Mouse (Mus musculus) lung, embryonic 14.5 days (tissue): ENCODE data around the gene Trpv4. TPM values are rescaled to one million over a fixed set of nuclear protein-coding genes. Genes with fewer than 3 reads are reported as not detected.

Experiments used
- ATAC-seq: fragments of 200-750 bp; cut with Nextera tagmentation; 2 replicates; pipeline ENCODE4 v1.8.0; 2017; ENCODE audit warnings: mild to moderate bottlenecking, moderate TSS enrichment, moderate library complexity; ENCODE audit not compliant: insufficient read depth
- DNase-seq: peaks from one replicate; pipeline ENCODE4 v3.0.0-alpha.2; 2015
- H3K27ac ChIP-seq: fragments of 300-500 bp; sonication (generic); 2 replicates; pipeline ENCODE4 v1.5.1; 2014; ENCODE audit warnings: low read depth, mild to moderate bottlenecking, moderate library complexity
- H3K27me3 ChIP-seq: fragments of 300-500 bp; sonication (generic); 2 replicates; pipeline ENCODE4 v1.6.1; 2014; ENCODE audit warnings: low read length, control low read depth; ENCODE audit not compliant: insufficient read depth
- H3K36me3 ChIP-seq: fragments of 300-500 bp; sonication (generic); 2 replicates; pipeline ENCODE4 v1.6.1; 2014; ENCODE audit warnings: control low read depth; ENCODE audit not compliant: insufficient read depth
- H3K4me1 ChIP-seq: fragments of 300-500 bp; sonication (generic); 2 replicates; pipeline ENCODE4 v1.6.1; 2014; ENCODE audit warnings: antibody characterized with exemption, control low read depth; ENCODE audit not compliant: insufficient read depth
- H3K4me2 ChIP-seq: fragments of 300-500 bp; sonication (generic); 2 replicates; pipeline ENCODE4 v1.6.1; 2014; ENCODE audit warnings: mild to moderate bottlenecking
- H3K4me3 ChIP-seq: fragments of 300-500 bp; sonication (generic); 2 replicates; pipeline ENCODE4 v1.5.1; 2014; ENCODE audit warnings: low read depth, low read length
- H3K9ac ChIP-seq: fragments of 300-500 bp; sonication (generic); 2 replicates; pipeline ENCODE4 v1.6.1; 2014
- H3K9me3 ChIP-seq: fragments of 300-500 bp; sonication (generic); 2 replicates; pipeline ENCODE4 v1.6.1; 2016; ENCODE audit warnings: low read depth, low read length, control low read depth
- CTCF ChIP-seq: IDR thresholded peaks from 2 replicates; pipeline ENCODE4 v1.5.1; 2016; ENCODE audit warnings: antibody characterized with exemption, low read depth
- WGBS: fragments of 180-500 bp; shearing (Covaris S2); extraction: QIAGEN DNeasy Blood & Tissue Kit; methylation state at CpG from one replicate; pipeline ENCODE4 v1.1.7; 2014; 5-methylcytosine and 5-hydroxymethylcytosine counted together
- polyA plus RNA-seq: library from polyadenylated mRNA; unstranded; fragments of >200 nt; fragmentation: Nextera tagmentation; extraction: Ambion mirVana; gene quantifications from 2 replicates; pipeline ENCODE4 v1.2.1, GENCODE M21; 2014

Trpv4 gene
- polyA plus RNA-seq, 1 experiment from 2014 or later = 1.0 TPM

DNA sequence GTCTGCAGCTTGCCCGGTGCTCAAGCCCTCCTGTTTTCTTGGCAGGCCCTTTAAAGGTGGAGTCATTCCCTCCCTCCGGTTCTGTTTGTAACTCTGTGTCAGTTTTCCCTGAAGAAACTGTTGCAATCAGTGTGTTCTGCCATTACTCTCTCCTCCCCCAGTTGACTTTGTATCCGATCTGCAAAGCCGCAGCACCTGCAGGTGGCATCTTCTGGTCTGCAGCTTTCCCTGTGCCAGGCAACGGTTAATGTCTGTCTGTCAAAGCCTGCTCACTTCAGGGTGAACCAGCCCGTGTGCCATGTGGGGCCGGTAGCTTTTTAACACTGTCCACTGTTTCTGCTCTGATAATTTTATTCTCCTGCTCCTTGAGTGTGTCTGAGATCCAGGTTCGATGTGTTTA, 61.0 kb downstream of the Trpv4 start:
- H3K4me1 ChIP-seq = peaks cover 32% of the 10 kb centered on the region
- no peaks in the 10 kb centered on the region for H3K27me3 ChIP-seq
- no peak overlapping the region; the same call in 1 of the 2 replicates for H3K27ac ChIP-seq
- WGBS = 27% methylated on average over 8 of the region's 8 CpGs
- H3K4me3 ChIP-seq = no peak overlapping the region
- ATAC-seq (no peak), DNase-seq (no peak)
- no peak overlapping the region for H3K9ac ChIP-seq
- no peak overlapping the region for H3K4me2 ChIP-seq
- no peaks in the 10 kb centered on the region for H3K36me3 ChIP-seq
- no peak for TF ChIP-seq CTCF
- no peaks in the 10 kb centered on the region for H3K9me3 ChIP-seq

DNA sequence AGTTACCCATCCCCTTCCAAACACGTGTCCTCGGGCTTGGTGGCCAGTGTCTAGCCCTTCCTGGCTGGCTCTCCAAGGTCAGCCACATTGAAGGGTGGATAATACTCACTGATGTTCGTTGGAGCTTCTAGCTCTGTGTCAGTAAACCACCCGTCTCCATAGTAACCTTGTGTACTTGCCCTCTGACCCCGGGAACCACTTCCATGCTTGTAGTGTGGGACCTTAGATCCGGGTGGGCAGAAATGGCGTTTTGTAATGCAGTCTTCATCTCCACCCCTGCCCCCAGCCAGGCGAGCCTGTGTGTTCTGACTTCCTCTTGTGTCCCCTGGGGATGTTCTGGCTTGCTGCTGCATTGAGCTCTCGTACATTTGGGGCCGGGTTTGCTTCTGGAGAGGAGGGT, 61.6 kb downstream of the Trpv4 start:
- no peak for TF ChIP-seq CTCF
- Histone ChIP-seq H3K27ac (no peak overlapping the region; the same call in 1 of the 2 replicates), H3K4me2 (0 out of 2 replicates have a peak overlapping the region, but pooled peaks have one; percentile 4), H3K36me3 (no peaks in the 10 kb centered on the region), H3K27me3 (no peaks in the 10 kb centered on the region), H3K4me3 (no peak overlapping the region), H3K9ac (no peak overlapping the region), H3K4me1 (peaks cover 37% of the 10 kb centered on the region), H3K9me3 (no peaks in the 10 kb centered on the region)
- ATAC-seq (no peak), DNase-seq (peak; percentile 53)
- WGBS = 16% methylated on average over 10 of the region's 10 CpGs

DNA sequence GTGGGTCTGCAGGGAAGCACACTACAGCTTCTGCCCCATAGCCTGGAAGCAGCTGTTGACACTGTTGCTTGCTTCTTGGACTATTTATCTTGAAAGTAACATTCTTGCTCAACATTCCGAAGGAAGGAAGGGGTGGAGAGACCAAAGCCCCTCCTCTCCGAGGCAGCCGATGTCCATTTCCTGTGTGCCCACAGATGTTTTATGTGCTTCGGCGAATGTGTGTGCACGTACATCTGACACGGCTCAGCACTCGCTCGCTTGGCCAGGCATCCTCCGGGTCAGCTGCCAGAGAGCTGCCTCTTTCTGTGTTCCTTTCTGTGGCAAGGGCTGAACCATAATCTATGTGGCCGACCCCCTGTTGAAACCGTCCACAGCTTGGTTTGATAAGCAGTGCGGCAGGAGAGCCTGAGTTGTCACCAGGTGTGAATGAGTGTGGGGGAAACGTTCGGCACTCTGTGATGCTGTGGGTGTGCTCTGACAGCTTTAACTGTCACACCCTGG, 63.4 kb downstream of the Trpv4 start:
- no peaks in the 10 kb centered on the region for H3K36me3 ChIP-seq
- no peak overlapping the region for H3K4me3 ChIP-seq
- no peak for TF ChIP-seq CTCF
- DNase-seq (peak; percentile 90), ATAC-seq (peak; percentile 81)
- H3K9me3 ChIP-seq = no peaks in the 10 kb centered on the region
- peak overlapping the region; percentile 92 for H3K27ac ChIP-seq
- H3K9ac ChIP-seq = no peak overlapping the region
- 17% methylated on average over 15 of the region's 15 CpGs for WGBS
- H3K4me2 ChIP-seq = peak overlapping the region; percentile 53
- H3K4me1 ChIP-seq = peaks cover 54% of the 10 kb centered on the region
- no peaks in the 10 kb centered on the region for H3K27me3 ChIP-seq

DNA sequence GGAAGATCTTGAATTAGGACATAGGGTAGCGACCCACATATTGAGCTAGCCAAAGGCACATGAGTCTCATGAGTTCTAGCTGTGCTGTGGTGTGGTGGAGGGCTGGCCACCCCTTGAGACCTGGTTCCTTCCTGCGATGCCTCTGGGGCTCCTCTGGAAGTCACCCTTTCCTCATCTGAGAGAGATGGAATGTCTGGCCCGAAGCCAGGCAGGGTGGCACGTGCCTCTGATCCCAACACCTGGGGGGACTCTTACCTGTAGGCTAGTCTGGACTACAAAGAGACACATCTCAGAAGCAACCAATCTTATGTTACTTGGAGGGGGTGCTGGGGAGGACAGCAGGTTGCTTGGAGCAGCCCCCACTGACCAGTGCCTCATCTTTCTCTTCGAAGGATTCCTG, 64.3 kb downstream of the Trpv4 start:
- no peaks in the 10 kb centered on the region for H3K36me3 ChIP-seq
- 52% methylated on average over 5 of the region's 5 CpGs for WGBS
- peak overlapping the region; percentile 53 for H3K4me2 ChIP-seq
- no peak overlapping the region for H3K9ac ChIP-seq
- H3K9me3 ChIP-seq = no peaks in the 10 kb centered on the region
- H3K27ac ChIP-seq = peak overlapping the region; percentile 92
- DNase-seq = peak; percentile 62
- no peak for ATAC-seq
- H3K4me1 ChIP-seq = peaks cover 61% of the 10 kb centered on the region
- no peak overlapping the region for H3K4me3 ChIP-seq
- TF ChIP-seq CTCF = no peak
- no peaks in the 10 kb centered on the region for H3K27me3 ChIP-seq

DNA sequence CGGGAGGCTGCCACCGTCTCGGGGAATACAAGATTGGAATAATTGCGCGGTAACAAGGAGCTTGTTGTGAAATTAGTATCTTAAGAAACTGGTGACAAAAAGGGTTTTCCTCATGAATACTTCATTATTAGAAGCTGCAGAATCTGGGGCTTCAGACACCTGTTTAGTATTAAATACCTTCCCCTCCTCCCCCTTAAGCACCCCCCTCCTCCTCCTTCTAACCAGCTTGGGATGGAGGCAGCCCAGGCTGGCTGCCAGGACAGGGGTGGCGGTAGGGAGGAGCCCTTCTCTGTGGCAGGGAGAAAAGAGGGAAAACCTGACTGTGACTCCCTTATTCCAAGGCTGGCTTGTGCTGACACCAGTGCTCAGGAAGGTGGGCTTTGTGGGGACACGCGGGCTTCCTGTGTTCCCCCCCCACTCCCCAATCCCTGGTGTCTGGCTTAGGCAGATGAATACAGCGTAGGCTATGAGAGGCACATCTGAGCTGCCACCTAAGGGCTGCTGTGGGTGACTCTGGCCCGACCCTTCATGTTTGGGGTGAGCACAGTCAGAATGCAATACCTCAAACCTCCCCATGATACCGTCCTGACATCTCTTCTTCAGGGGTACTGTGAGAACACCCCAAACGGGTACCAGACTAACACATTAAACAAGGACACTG, 64.9 kb downstream of the Trpv4 start:
- Histone ChIP-seq H3K36me3 (no peaks in the 10 kb centered on the region), H3K27me3 (no peaks in the 10 kb centered on the region), H3K9me3 (no peaks in the 10 kb centered on the region), H3K4me1 (peaks cover 66% of the 10 kb centered on the region), H3K9ac (no peak overlapping the region), H3K4me2 (no peak overlapping the region), H3K27ac (no peak overlapping the region), H3K4me3 (no peak overlapping the region)
- no peak for TF ChIP-seq CTCF
- DNase-seq (no peak), ATAC-seq (no peak)
- WGBS = 66% methylated on average over 12 of the region's 12 CpGs

DNA sequence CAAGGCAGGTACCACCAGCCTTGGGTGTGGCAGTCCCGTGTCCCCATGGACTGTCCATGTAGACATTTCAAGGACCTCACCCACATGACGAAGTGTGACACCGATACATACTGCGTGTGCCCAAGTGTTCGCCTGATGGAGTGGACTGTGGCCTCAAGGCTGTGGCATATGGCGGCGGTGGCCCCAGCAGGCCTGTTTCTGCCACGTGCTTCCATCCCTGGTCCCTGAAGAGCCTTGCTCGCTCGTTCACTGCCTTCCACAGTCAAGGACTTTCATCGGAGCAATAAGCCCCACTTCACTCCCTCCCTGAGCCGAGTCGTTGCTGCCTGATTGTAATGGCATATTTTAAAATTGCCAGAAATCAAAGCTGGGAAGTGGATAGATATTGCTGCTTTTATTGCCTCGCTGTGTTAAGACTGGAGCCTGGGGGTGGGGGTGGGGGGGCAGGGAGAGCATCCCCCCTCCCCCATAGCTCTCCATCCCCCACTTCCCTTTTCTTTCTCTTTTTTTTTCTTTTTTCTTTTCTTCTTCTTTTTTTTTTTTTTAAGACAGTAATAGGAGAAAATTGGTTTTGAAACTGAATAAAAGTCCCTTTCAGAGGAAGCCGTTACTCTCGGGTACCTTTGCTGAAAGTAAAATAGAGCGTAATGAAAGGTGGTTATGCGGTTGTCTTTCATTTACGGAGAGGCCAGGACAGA, 65.6 kb downstream of the Trpv4 start:
- no peak overlapping the region for H3K4me2 ChIP-seq
- no peak overlapping the region for H3K9ac ChIP-seq
- no peak overlapping the region for H3K4me3 ChIP-seq
- H3K9me3 ChIP-seq = no peaks in the 10 kb centered on the region
- no peak for TF ChIP-seq CTCF
- DNase-seq (no peak), ATAC-seq (no peak)
- WGBS = 65% methylated on average over 19 of the region's 19 CpGs
- H3K36me3 ChIP-seq = no peaks in the 10 kb centered on the region
- H3K27ac ChIP-seq = no peak overlapping the region
- H3K27me3 ChIP-seq = no peaks in the 10 kb centered on the region
- H3K4me1 ChIP-seq = peaks cover 64% of the 10 kb centered on the region

DNA sequence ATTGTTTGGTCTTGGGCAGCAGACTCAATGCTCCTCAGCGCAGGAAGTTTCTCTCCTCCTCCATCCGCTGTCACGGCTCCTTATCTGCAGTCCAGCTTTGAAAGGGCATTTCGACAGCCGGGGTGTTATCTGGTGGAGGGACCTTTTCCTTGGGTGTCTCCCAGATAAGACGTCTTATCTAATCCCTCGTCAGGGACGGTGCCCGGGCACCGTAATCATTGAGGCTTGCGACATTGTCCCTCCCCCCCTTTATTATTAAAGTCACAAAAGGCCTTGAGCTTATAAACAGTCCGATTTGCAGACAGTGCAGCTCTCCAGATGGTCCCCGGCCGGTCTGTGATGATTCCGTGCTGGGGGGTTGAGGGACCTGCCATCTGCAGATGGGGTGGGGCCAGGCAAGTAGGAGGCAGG, 67.1 kb downstream of the Trpv4 start:
- H3K9ac ChIP-seq = no peak overlapping the region
- no peaks in the 10 kb centered on the region for H3K27me3 ChIP-seq
- no peak for ATAC-seq
- H3K27ac ChIP-seq = no peak overlapping the region
- DNase-seq = peak; percentile 61
- peaks cover 54% of the 10 kb centered on the region for H3K4me1 ChIP-seq
- 9% methylated on average over 15 of the region's 15 CpGs for WGBS
- H3K4me2 ChIP-seq = peak overlapping the region; percentile 36
- no peaks in the 10 kb centered on the region for H3K9me3 ChIP-seq
- 0 out of 2 replicates have a peak overlapping the region, but pooled peaks have one; percentile 3 for H3K4me3 ChIP-seq
- H3K36me3 ChIP-seq = no peaks in the 10 kb centered on the region
- TF ChIP-seq CTCF = no peak
